Mouse (Mus musculus) adrenal gland, postnatal 14 days (tissue): ENCODE results near the gene Slc46a3. TPM values are rescaled to one million over a fixed set of nuclear protein-coding genes. Genes with fewer than 3 reads are reported as not detected.

Experiments used
- DNase-seq: peaks from one replicate; pipeline ENCODE4 v3.0.0; 2021; ENCODE audit warnings: mixed read lengths
- total RNA-seq: library from RNA; stranded (reverse); gene quantifications from 2 replicates; pipeline ENCODE4 v1.2.3, GENCODE M21; 2021

Gene Slc46a3
- total RNA-seq, 1 experiment from 2014 or later = 10.0 TPM

DNA sequence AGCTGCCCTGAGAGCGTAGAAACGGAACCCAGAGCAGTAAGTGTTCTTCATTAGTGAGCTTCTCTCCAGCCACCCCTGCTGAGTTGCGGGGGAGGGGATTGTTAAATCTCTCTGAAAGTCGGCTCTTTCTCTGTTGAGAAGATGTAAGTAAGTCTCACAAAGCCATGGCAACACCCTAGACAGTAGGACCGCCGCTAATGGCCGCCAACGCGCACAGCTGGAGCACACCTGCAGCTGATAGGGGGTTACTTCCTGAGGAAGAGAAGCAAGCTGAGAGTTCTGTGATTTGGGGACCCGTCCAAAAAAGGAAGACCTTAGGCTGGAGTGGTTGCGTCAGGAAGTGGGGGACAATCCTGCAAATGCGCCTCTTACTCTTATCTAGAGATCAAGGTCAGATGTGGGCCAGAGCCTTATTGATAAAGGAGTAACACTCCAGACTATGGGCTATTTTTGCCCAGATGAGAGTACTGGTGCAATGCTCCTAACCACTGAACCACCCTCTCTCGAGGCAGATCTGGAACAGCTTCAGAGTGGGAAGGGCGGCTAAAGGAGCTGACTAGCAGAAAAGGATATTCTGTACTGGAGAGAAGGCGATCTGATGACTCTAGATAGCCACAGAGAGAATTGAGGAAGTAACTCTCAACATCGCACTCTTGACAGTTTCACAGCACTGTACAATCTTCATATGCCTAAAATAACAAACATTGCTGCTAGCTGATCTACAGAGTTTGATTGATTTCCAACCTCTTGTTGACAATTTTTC lies 1.0 kb upstream of the Slc46a3 start:
- no peak for DNase-seq

DNA sequence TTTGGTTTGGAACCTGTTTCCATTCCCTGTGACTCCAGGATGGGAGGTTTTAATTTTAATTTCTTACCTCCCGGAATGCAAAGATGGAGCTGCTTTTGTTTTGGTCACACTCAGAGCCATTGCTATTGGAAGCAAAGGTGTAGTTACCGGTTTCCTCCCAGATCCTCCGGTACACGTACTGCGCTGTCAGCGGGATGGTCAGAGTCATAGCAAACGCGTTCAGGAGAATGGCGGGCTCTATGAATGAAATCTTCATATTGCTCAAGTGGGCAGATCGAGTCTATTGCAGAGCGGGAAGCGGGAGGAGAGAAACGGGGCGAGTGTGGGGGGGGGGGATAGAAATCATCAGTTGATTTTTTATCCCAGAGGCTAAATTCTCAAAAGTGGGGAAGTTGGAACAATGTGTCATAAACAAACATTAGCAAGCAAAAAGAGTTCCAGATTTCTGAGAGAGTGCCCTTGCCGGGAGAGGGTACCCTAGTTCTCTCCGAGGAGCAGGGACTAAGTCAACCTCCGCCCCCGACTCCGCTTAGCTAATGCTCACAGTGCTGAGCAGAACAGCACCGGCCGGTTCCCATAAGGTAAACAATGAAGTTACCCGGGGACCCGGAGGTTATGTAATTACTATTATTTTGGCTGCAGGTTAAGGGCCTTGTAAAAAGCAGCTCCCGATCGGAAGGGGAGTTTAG lies 705 bp downstream of the Slc46a3 start:
- DNase-seq = peak; percentile 43

DNA sequence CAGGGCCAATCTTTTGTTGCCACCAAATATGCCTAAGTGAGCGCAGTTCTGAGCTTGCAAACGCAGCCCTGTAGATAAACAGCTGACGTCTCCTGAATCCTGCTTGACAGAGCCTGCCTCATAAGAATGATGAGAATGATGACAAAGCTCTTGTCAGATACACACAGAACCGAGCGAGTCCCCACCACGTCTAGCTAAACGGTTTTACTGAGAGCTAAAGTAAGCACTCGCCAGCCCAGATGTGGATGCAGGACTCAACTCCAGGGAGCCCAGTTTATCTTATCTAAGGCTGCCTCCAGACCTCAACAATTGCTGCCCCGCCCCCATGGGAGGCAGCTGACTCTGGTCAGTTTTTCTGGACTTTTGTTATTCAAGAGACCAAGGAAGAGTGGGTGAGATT lies 1.5 kb downstream of the Slc46a3 start:
- DNase-seq = no peak

DNA sequence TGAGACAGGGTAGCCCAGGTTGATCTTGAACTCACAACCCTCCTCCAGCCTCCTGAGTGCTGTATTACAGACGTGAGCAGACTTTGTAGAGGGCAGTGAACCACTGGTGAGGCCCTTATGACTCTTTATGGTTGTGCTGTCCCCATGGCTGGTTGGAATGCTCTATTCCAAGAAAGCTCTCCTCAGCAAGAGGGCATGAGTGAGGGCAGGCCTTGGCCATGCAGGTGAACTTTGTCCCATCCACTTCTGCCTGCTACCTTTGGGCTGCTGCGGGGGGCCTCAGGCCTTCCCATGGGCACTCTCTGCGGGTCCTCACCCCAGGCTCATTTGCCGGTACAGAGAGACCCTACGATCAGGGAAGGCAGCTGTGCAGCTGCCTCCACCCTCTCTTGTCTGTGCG lies 1.9 kb downstream of the Slc46a3 start:
- no peak for DNase-seq

DNA sequence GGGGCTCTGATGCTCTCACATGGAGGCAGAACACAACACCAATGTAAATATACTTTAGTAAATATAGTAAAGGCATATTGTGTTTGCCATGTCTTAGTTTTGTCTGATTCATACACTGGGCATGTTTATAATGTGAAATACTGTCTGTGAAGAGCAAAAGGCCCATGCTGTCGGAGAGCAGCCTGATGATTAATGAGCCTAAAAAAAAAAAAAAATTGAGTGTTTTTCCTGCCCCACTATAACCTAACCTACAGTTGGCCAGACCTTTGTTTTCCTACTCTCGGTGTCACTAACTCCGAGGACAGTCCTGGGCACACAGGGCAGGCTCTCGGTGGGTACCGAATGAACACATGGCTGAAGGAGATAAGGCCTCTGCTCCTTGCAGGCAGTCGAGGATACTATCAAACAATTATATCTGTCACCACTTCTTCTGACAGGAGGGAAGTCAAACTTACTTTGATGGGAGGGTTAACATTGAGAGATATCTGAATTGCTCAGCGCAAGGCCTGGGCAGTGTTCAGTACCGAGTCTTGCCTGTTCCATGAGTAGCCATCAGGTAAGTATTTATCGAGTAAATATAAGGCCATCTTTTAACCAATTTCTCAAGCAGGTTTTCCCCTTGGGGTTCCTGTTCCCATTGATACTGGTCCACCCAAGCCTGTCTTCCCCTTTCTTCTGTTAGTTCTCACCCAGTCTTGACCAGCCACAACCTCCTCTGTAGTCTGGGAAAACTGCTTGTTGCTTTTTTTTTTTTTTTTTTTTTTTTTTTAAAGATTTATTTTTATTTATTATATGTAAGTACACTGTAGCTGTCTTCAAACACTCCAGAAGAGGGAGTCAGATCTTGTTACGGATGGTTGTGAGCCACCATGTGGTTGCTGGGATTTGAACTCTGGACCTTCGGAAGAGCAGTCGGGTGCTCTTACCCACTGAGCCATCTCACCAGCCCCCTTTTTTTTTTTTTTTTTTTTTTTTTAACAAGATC lies 6.0 kb downstream of the Slc46a3 start:
- DNase-seq = no peak

DNA sequence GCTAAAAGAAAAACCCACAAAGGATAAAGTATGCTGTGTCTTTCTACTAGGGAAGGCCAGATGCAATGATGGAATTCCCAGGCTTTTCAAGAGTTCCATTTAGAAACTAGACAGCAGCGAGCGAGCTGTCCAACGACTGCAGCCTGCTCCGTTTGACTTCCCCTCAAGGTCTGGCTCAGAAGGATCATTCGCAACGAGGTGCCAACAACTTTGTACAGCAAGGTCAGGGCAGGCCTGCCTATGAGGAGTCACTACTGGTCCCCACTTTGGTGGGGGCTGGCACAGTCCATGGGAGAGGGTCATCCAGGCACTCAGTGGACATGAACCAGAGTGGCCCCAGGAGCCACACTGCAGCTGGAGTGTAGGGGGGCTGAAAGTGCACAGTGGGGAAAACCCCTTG lies 11.0 kb downstream of the Slc46a3 start:
- DNase-seq = peak; percentile 54

DNA sequence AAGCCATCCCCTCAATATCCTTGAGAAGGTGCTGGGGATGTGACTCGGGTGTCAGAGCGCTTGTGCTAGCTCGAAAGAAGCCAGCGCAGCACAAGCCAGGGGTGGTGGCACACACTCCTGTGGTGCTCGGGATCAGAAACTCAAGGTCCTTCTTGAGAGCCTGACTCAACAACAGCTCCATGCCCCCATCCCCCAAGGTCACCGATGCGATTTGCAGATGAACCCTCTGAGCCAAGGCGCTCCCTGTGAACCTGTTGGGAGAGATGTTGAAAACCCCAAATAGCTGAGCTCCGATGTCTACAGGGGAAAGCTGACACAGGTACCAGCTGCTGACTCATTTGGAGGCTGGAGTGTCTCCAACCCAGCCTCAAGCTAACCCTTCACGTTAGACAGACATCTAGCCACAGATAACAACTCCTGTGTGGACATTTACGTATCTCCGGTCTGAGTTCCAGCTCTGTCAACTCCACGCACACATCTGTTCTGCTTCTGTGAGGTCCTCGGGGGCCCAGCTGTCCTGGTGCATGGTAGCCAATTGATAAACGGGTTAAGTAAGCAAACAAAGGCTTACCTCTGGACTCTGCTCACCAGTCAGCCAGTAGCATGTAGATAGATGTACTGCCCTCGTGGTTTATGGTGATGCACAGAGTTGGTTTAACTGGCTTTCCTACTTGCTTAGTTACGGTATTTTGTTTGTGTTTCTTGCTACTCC lies 14.5 kb downstream of the Slc46a3 start:
- DNase-seq = peak; percentile 60

DNA sequence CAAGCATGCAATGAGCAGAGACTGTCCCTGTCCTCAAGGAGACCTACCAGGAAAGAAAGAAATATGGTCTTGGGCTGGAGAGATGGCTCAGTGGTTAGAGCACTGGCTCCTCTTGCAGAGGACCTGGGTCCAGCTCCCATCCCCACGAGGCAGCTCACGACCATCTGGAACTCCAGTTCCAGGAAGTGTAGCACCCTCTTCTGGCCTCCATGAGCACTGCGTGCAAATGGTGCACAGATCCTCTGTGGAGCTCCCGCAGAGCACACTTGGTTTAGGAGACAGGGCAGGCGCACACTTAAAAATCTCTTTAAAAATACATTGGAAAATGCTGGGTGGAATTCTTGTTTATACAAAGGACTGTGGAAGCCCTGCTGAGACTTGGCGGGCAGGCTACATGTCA lies 17.1 kb downstream of the Slc46a3 start:
- peak; percentile 36 for DNase-seq

DNA sequence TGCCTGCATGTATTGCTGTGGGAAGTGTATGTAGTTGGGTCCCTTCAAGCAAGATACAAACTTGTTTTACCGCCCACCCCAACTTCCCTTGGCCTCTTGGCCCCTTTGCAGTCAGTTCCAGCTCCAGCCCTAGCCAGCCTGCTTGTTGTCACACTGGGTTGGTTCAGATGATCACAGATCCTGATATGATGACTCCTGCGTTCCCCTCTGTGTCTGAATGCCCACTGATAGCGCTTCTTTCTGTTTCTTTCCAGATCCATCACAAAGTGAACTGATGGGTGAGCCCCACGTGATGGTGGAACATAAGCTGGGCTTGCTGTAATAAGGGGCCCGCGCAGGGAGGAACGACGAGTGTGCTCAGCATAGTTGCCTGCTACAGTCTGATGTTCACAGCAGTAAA lies 19.4 kb downstream of the Slc46a3 start:
- DNase-seq = no peak

DNA sequence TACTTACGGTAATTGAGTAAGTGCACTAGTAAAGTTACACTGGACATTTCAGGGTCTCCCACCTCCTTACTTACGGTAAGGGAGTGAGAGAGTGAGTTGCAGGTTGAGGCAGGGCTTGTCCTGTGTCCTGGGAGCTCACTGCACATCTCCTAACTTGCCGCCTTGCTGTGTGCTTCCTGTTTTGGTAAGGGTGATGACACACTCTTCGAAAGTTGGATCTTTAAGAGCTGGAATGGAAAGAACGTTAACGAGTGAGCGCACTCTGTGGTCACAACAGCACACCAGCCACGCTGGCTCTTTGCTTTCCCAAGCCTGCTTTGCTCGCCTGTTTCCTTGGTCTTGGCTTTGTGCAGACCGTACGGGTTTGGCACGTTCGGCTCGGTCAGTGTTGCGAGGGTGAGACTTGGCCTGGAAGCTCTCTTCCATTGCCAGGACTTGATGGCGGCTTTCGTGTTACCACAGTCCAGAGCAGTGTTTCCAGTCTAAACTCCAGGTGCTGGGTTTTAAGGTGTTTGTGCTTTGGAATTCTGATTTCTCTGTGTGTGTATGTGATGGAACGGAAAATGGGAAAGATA lies 20.0 kb downstream of the Slc46a3 start:
- peak; percentile 29 for DNase-seq

DNA sequence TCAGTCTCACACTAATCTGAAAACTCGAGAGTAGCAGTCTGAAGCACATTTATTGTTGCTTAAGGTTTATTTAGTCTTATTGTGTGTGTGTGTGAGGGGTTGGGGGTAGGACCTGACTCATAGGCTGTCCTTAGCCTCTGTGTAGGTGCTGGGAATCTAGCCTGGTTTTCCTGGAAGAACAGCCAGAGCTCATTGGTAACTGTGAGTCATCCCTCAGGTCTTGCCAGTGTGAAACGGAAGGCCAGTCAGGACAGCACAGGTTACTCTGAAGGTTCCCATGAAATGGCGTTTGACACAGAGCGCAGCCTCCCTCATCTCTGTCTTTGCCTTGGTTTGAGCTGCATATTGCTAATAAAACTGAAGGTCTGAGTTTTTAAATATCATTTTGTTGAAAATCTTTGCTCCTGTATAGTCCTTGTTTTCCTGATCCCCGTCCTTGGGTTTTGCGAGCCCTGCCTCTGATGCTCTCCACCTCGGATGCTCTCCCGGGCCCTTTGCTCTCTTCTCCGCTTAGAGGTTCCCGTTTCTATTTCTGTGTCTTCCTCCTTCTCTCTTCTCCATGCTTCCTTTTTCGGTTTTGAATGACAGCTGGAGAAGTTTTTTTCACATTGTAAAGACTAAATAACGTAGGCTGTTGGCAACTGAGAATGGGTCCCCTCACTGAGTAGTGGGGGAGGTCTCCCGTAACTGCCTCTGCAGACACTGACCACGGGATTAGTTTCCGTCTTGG lies 23.4 kb downstream of the Slc46a3 start:
- DNase-seq = no peak

DNA sequence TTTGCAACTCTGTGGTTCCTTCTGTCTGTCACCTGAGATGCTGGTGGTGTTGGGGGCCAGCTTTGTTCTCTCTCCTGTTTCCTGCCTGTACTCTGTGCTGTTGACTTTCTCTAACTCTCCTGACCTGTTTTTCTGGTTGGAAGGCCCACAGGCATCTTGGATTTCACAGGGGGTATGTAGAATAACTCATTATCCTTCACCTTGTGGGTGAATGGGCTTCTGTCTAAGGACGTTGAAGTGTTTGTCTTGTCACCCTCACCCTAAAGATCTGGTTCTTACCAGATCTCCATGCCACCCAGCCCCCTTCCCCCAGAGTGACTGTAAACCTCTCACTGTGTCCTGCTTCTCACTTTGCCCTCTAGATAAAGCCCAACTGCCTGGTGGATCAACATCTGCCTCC lies 24.3 kb downstream of the Slc46a3 start:
- DNase-seq = no peak

DNA sequence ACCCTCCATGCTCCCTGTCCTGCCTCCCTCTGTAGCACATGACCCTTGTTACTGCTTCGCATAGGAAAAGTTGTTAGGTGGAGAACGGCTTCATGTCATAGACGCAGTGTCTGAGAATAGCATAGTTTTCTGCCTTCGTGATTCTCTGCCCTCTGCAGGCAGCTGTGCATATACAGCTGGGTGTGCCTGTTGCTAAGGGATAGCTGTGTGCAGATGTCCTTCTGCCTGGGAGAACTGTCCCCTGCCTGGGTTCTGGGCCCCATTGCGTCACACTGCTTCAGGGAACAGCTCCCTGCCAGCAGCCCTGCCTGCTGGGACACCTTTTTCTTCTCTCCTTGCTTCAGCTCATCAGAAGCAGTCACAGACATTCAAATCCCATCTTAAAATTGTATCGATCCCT lies 25.0 kb downstream of the Slc46a3 start:
- DNase-seq = no peak

DNA sequence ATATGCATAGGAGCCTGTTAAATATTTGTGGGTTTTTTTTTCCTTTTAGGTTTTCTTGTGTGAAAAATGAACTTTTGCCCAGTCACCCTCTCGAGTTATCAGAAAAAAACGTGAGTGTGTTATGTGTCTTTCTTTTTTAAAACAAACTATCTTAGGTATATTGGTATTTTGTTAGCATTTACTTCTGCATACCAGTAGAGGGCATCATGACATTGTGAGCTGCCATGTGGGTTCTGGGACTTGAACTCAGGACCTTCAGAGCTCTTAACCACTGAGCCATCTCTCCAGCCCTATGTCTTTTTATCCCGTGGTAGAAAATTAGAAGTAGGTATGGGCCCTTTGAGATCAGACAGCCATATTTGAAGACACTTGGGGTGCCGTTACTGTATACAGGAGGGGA lies 25.9 kb downstream of the Slc46a3 start:
- no peak for DNase-seq

DNA sequence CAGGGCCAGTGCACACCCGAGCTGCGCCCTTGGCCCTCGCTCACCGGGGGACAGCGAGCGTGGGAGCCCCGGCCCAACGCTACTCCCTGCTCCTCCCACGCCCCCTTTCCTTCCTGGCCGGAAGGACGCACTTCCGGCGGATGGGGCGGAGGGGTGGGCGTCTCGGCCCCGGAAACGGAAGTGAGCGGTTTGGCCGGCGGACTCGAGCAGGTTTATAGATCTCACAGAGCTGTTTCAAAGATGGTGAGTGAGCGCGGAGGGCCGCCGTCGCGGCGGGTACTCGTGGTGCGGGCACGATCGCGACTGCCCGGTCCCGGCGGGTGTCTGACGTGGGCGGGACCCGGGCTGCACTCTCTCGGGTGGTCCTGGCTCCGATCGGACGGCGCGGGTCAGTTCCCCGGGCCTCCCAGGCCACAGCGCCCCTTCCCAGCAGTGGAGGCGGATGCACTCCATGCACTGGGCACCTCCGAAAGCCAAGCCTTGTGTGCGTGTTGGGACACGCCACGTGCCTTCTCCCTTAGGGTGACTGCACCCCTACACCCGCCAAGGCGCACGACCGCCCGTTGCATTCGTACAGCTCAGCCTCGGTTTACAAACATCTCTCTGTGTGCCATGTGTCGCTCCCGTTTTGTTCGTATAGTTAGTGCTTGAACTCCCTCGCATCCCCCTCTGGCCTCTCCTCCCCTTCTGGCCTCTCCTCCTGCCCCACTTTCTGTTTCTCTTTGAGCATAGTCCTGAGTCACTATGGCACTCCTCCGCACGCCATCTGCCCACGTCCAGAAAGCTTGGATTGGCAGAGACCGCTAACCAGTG lies 34.0 kb downstream of the Slc46a3 start, which contains the start of gene Pomp:
Pomp (plus strand) TSS at position 13 of the 813 bp plus-strand sequence.
- DNase-seq = peak; percentile 97

DNA sequence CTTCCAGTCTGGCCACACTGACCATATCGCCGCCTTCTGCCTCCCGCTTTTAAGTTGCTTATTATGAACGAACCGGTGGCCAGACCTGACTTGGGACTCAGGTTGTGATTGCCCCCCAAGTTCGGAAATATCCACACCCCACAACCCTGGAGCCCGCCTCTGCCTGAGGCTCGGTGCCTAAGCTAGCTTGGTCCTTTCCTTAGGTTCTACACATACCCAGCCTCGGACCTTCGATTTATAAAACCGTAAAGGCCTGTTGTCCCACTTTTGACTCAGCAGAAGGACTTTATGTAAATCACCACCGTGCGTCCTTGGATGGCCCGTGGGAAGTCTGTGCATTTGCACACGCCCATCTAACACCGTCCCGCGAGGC lies 34.6 kb downstream of the Slc46a3 start:
- no peak for DNase-seq

DNA sequence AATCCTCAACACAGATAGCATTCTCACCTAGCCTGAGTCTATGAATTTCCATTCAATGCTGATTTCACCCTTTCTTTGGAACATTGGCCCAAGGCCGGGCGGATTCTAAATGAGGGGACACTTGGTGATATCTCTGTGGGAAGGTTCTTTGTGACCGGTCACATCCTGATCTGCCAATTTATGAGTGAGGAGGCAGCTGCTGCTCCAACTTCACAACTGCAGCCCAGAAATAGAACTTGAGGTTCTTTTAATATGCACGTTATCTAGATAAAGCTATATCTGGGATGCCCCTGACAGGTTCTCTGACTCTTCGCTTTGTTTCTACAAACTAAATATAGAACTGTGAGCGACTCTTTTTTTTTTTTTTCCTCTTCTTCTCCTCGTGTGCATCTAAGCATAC lies 44.4 kb downstream of the Slc46a3 start:
- no peak for DNase-seq

DNA sequence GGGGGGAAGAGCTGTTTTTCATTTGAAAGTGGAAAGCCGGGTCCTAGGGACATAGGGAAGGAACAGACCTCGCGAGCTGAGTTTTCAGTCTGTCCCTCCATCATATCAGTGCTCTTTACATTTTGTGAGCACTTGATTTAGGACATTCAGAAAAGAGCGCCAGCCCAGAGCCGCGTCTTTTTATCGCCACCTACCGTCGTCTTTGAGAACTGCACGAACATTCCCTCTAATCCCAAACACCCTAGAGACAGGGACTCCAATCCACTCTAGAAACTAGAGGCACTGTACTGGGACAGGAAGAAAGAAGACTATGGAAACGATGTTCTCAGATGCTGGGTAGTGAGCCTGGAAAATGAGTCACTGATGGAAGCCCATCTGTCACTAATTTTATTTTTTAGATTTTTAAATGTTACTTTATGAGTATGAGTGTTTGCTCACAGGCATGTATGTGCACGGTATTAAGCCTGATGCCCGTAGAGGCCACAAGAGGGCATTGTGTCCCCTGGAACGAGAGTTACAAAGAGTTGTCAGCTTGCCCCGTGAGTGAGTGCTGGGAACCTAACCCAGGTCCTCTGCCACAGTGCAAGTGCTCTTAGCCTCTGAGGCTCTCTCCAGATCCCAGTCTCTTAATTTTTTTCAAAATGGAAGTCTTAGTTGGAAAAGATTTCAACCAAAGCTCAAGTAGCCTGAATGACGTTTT lies 46.3 kb downstream of the Slc46a3 start:
- DNase-seq = peak; percentile 72

DNA sequence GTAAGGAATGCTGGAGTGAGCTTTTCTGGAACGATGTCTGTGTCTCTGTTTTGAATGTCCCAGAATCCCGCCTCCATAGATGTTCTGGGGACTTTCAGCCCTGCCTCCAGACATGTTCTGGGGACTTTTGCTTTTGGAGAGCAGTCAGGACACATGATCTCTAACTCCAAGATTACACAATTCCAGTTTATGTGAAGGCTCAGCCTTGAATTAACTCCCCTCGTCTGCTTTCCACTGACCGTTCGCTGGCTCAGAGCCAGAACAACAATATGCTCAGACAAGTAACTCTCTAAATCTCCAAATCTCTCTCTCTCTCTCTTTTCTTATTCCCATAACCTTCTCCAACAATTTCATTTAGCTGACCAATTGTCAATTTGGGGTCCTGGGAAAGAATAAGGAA lies 47.3 kb downstream of the Slc46a3 start:
- DNase-seq = no peak
